Mouse (Mus musculus) small intestine, adult 10 weeks (tissue): ENCODE measurements around the gene Zfp668. TPM values are rescaled to one million over a fixed set of nuclear protein-coding genes. Genes with fewer than 3 reads are reported as not detected.

Experiments used
- polyA plus RNA-seq: library from polyadenylated mRNA; stranded (reverse); fragments of 350-450 nt; fragmentation: Illumina TruSeq; extraction: RNeasy Lipid Tissue Mini Kit (QIAGEN cat#74804); gene quantifications from one replicate; pipeline ENCODE4 v1.2.3, GENCODE M21; 2014; ENCODE audit warnings: low replicate concordance

Zfp668 gene
- 0.52 TPM for polyA plus RNA-seq

DNA sequence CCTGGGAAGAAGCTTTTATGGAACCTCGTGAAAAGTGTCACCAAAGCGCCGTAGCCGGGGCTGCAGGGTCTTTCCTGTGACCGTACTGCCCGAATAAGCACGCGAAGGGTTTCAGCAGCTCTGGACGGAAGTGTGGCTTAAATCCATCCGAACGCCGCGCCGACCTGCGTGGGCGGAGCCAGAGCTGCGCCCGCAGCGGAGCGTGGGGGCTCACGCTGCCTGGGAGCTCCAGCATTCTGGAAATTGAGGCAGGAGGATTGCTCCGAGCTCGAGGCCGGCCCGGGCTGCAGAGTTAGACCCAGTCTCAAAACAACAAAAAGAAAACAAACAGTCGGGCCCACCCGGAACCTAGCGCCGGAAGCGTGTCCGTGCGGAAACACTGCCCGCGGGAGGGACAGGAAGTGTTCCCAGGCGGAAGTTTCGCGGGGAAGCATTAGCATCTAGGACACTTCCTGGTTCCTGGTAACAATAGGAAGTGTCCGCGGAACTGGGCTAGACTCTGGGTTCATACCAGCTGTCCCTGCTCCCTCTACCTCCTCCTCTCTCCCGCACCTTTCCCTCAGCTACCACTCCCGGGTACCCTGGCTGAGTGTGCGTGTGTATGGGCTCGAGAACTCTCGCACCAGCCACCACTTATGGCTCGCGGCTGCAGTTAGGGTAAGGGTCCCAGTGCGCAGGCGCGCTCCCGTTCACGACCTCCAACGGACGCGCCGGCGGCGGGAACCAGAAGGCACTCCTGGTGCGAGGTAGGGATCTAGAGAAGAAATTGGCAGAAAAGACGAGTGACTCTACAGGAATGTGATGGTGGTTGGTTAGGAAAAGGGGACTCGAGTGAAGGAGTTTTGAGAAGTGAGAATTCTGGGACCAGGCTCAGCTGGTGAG is at the start of gene Zfp668:
TSS of gene Zfp668 (minus strand) at position 362 of the 882 bp plus-strand sequence.

DNA sequence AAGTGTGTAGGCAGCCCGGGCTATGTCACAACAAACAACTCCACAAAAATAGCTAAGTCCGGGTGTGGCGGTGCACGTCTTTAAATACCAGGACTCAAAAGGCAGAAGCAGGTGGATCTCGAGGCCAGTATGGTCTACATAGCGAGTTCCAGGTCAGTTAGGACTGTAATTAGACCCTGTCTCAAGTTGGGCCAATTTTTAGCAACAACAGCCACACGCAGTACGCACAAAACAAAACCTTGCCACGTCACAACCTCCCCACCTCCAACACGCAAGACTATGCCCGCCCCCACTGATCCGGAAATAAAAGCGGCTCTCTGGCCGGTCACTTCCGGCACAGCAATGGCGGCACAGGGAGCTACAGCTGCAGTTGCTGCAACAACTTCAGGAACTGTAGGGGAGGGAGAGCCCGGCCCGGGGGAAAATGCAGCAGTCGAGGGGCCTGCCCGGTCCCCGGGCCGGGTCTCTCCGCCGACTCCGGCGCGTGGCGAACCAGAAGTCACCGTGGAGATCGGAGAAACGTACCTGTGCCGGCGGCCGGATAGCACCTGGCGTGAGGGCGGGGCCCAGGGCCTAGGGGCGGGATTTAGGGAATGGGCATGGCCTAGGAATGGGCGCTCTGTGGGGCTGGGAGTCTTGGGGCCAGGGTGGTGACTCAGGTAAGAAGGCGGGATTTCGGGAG is 35.7 kb upstream of the Zfp668 start, which contains the start of gene Kat8:
TSS of gene Kat8 (plus strand) at position 327 of the 682 bp plus-strand sequence.

DNA sequence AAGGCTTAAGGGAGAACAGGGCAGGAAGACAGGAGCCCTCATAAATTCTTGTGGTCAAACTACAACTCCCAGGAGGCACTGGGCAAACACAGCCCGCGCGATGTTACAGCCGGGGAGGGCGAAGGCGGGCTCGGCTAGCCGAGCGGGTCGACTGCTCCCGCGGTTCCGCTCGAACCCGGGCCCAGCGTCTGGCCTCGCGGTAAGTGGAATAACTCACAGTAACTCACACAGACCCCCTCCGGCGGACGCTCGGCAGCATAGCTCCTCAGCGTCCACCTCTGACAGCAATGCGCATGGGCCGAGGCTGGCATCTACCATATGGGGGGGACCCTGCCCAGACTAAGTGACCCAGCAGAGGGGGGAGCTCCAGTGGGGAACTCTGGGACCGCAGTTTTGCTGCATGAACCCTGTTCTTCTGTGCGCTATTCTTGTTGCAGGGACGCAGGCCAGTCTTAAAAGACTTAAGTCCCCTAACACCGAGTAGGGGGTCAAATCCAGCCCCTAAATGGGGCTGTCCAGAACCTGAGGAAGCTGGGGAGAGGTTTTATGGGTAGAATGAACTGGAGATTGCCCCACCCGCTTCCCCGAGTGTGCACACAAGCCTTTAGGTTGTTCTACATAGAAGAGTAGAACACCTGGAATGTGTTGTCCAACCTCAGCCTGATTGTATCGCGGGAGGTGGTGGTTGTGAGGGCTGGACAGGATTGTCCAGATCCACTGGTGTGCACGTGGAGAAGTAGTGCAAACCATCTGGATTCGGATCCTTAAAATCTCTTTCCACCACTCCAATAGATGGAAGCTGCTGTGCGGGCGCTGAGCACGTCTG is 27.6 kb upstream of the Zfp668 start, which contains the start of gene Bckdk:
TSS of gene Bckdk (plus strand) at position 112 of the 826 bp plus-strand sequence.

DNA sequence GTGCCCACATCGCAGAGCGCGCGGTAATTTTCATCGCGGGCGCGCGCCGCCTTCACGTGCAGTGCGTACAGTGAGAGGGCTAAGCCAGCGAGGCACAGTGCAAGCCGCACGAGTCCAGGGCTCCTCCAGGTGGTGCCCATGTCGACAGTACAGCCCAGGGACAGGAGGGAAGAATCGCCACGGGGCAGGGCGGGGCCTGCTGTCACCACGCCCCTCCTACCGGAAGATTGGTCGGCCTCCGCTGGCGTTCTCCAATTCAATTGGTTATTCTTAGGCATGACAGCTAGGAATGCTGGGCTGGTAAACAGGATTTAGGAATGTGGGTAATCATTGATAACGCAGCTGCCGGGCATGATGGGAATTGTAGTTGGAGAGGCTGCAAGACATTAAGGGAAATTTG is 18.8 kb upstream of the Zfp668 start, which contains the start of the genes Gm21974 and Vkorc1:
TSS of gene Gm21974 (minus strand) at position 13 of the 400 bp plus-strand sequence.
TSS of gene Vkorc1 (minus strand) at position 176 of the 400 bp plus-strand sequence.

DNA sequence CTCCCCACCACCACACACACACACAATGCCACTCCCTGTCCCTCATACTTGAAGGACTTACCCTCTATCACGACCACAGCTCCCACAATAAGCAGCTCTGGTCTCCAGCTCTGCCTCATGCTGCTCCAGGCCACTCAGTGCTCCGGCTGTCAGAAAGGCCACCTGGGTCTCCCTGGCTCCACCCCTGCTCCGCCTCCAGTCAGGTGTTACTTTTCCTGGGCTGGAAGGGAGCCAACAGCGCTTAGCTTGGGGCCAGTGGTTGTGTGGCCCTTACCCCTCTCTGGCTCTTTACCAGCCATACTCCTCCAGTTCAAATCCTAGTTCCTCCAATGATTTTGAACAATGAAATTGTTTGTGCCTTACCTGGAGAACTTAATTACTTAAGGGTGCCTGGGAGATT is 14.2 kb upstream of the Zfp668 start, which contains the start of gene Prss53:
TSS of gene Prss53 (minus strand) at position 173 of the 400 bp plus-strand sequence.

DNA sequence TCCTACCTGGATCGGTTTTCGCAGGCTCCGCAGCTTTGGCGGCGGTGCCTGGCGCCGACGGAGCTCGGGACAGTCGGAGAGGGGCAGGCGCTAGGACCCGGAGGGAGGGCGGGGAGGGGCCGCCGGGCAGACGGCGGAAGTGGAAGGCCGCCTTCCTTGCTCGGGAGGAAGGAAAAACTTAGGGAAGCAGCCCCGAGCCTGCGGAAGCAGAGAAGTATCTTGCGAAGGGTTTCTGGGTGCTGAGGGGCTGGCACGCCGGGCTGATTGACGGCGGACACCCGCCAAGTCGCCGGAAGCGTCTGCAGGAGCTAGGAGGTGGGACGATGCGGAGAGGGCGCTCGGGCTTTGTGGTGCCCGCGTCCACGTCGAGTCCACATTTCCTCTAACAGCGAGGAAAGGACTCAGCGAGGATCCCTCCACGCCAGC is 574 bp downstream of the Zfp668 start, which contains the start of gene Zfp646:
TSS of gene Zfp646 (plus strand) at position 181 of the 426 bp plus-strand sequence.

DNA sequence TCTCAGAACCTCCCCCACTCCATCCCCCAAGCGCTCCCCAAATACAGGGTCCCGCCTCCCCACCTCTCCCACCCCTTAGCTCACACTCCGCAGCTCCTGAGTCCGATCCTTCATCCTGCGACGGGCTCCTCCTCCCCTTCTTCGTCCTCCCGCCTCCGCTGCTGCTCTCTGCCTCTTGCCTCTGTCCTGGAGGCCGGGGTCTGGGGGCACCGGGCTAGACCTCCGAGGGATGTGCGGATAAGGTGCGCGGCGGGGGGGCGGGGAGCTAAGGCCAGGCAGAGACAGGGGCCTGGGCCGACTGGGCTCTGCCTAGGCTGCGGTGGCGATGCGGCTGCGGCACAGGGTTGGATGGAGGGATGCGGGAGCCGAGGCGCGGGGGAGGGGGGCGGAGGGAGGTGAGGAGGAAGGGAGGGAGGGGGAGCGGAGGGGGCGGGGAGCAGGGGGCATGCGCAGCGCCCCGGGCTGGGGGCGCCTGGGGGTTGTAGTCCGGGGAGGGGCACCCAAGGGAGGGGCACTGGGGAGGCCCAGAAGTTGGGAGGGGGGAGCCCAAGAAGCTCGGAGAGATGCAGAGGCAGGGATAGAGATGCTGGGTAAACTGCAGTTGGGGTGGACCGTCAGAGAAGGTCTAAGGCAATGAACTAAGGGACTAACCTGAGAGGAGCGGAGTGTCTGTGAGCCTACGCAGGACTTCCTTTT is 52.3 kb downstream of the Zfp668 start, which contains the start of the genes Stx4a and Stx1b:
TSS of gene Stx4a (plus strand) at position 119 of the 696 bp plus-strand sequence.
TSS of gene Stx1b (minus strand) at position 374 of the 696 bp plus-strand sequence.

Other genes starting within 250 kb of the Zfp668 start
- 1.2 TPM for gene Bcl7c, start 167.9 kb downstream of the Zfp668 start, polyA plus RNA-seq
- 0.74 TPM for gene Ctf1, start 164.1 kb downstream of the Zfp668 start, polyA plus RNA-seq
- not detected for gene Ctf2, start 144.7 kb downstream of the Zfp668 start, polyA plus RNA-seq
- 0.11 TPM for gene Fbxl19, start 132.3 kb downstream of the Zfp668 start, polyA plus RNA-seq
- gene Orai3, start 107.0 kb downstream of the Zfp668 start, polyA plus RNA-seq, result 0.63 TPM
- gene Setd1a, start 100.2 kb downstream of the Zfp668 start, polyA plus RNA-seq, result 3.5 TPM
- not detected for gene Gm49388, start 91.2 kb downstream of the Zfp668 start, polyA plus RNA-seq
- 14.6 TPM for gene Hsd3b7, start 76.2 kb downstream of the Zfp668 start, polyA plus RNA-seq
- gene Stx4a, start 52.5 kb downstream of the Zfp668 start, polyA plus RNA-seq, result 11.9 TPM
- 0.30 TPM for gene Stx1b, start 52.3 kb downstream of the Zfp668 start, polyA plus RNA-seq
- 4.9 TPM for gene Zfp646, start 607 bp downstream of the Zfp668 start, polyA plus RNA-seq
- not detected for gene Prss53, start 14.1 kb upstream of the Zfp668 start, polyA plus RNA-seq
- not detected for gene Gm21974, start 18.6 kb upstream of the Zfp668 start, polyA plus RNA-seq
- 24.9 TPM for gene Vkorc1, start 18.8 kb upstream of the Zfp668 start, polyA plus RNA-seq
- 1.1 TPM for gene Bckdk, start 27.3 kb upstream of the Zfp668 start, polyA plus RNA-seq
- gene Kat8, start 35.7 kb upstream of the Zfp668 start, polyA plus RNA-seq, result 5.7 TPM
- gene Prss8, start 53.3 kb upstream of the Zfp668 start, polyA plus RNA-seq, result 0.26 TPM
- not detected for gene Prss36, start 69.9 kb upstream of the Zfp668 start, polyA plus RNA-seq
- gene Fus, start 90.6 kb upstream of the Zfp668 start, polyA plus RNA-seq, result 567 TPM
- gene Pycard, start 117.0 kb upstream of the Zfp668 start, polyA plus RNA-seq, result 89.0 TPM
- not detected for gene Trim72, start 127.1 kb upstream of the Zfp668 start, polyA plus RNA-seq
- gene Itgam, start 185.8 kb upstream of the Zfp668 start, polyA plus RNA-seq, result 7.9 TPM
- gene Gm49368, start 185.9 kb upstream of the Zfp668 start, polyA plus RNA-seq, result not detected